Mouse (Mus musculus) naive thymus-derived CD4-positive, alpha-beta T cell, adult 2 months (primary cell): ENCODE measurements around the gene Cnn2.

ENCODE experiments used
- DNase-seq: peaks from one replicate; pipeline ENCODE4 v3.0.0-alpha.2; 2011; ENCODE audit warnings: low read depth

Cnn2 gene

GRCm38 (mm10) chr10:79969124-79969568 lies 19.2 kb upstream of the Cnn2 start:
- DNase-seq = no peak

GRCm38 (mm10) chr10:79970415-79971182 lies 17.8 kb upstream of the Cnn2 start, which contains the start of gene Grin3b:
Gene Grin3b, plus strand, starts transcription at chr10:79970715.
- no peak for DNase-seq

GRCm38 (mm10) chr10:79971183-79971497 lies 17.2 kb upstream of the Cnn2 start:
- DNase-seq = no peak

- DNase-seq = no peak
Measured at GRCm38 (mm10) chr10:79972831-79973230, 15.6 kb upstream of the Cnn2 start.

- no peak for DNase-seq
Measured at GRCm38 (mm10) chr10:79974087-79974486, 14.3 kb upstream of the Cnn2 start.

GRCm38 (mm10) chr10:79974668-79975067 lies 13.7 kb upstream of the Cnn2 start:
- DNase-seq = no peak

- DNase-seq = no peak
Measured at GRCm38 (mm10) chr10:79976071-79976721, 12.2 kb upstream of the Cnn2 start.

- DNase-seq = no peak
Measured at GRCm38 (mm10) chr10:79976722-79977107, 11.7 kb upstream of the Cnn2 start.

GRCm38 (mm10) chr10:79977324-79977723 lies 11.1 kb upstream of the Cnn2 start:
- no peak for DNase-seq

- DNase-seq = no peak
Measured at GRCm38 (mm10) chr10:79978061-79978460, 10.3 kb upstream of the Cnn2 start.

GRCm38 (mm10) chr10:79979401-79980155 lies 8.8 kb upstream of the Cnn2 start:
- no peak for DNase-seq

- no peak for DNase-seq
Measured at GRCm38 (mm10) chr10:79983205-79983604, 5.2 kb upstream of the Cnn2 start.

GRCm38 (mm10) chr10:79983670-79984069 lies 4.7 kb upstream of the Cnn2 start:
- peak; percentile 87 for DNase-seq

- DNase-seq = no peak
Measured at GRCm38 (mm10) chr10:79984195-79984816, 4.1 kb upstream of the Cnn2 start, which contains the start of gene Tmem259. Gene Tmem259, minus strand, starts transcription at chr10:79984330.

- DNase-seq = peak; percentile 99
Measured at GRCm38 (mm10) chr10:79984871-79985270, 3.5 kb upstream of the Cnn2 start.

- peak; percentile 84 for DNase-seq
Measured at GRCm38 (mm10) chr10:79985334-79986231, 2.8 kb upstream of the Cnn2 start.

- DNase-seq = no peak
Measured at GRCm38 (mm10) chr10:79986232-79986878, 2.0 kb upstream of the Cnn2 start.

GRCm38 (mm10) chr10:79986963-79987362 lies 1.4 kb upstream of the Cnn2 start:
- peak; percentile 96 for DNase-seq

GRCm38 (mm10) chr10:79987771-79988505 lies 446 bp upstream of the Cnn2 start:
- DNase-seq = peak; percentile 44

GRCm38 (mm10) chr10:79989272-79989786 lies 945 bp downstream of the Cnn2 start:
- DNase-seq = no peak
